Mouse (Mus musculus) myocyte (in vitro differentiated cells): ENCODE measurements around the gene Phb. TPM values are rescaled to one million over a fixed set of nuclear protein-coding genes. Genes with fewer than 3 reads are reported as not detected.

ENCODE experiments used
- H3K27me3 ChIP-seq: one replicate; pipeline ENCODE4 v1.6.1; 2011; ENCODE audit not compliant: control insufficient read depth, insufficient read depth, insufficient read length
- H3K36me3 ChIP-seq: one replicate; pipeline ENCODE4 v1.6.1; 2011; ENCODE audit not compliant: control insufficient read depth, insufficient read depth
- H3K4me2 ChIP-seq: one replicate; pipeline ENCODE4 v1.6.1; 2011; ENCODE audit warnings: low read depth, control low read depth
- H3K4me3 ChIP-seq: one replicate; pipeline ENCODE4 v1.5.1; 2011; ENCODE audit warnings: mild to moderate bottlenecking, control low read depth, moderate library complexity
- H3K79me2 ChIP-seq: one replicate; pipeline ENCODE4 v1.6.1; 2011; ENCODE audit not compliant: control insufficient read depth, insufficient read depth
- H3ac ChIP-seq: one replicate; pipeline ENCODE4 v1.6.1; 2011; ENCODE audit not compliant: control insufficient read depth, insufficient read length
- CEBPB ChIP-seq: IDR thresholded peaks from 2 replicates; pipeline ENCODE4 v1.6.1; 2011; ENCODE audit warnings: mild to moderate bottlenecking, moderate library complexity; ENCODE audit not compliant: poor library complexity, insufficient read depth, severe bottlenecking
- E2F4 ChIP-seq: IDR thresholded peaks from one replicate; pipeline ENCODE4 v1.6.1; 2011; ENCODE audit warnings: mild to moderate bottlenecking, control low read depth, moderate library complexity; ENCODE audit not compliant: insufficient read depth
- MAX ChIP-seq: IDR thresholded peaks from one replicate; pipeline ENCODE4 v1.6.1; 2011; ENCODE audit warnings: low read depth, mild to moderate bottlenecking, control low read depth
- MYOD1 ChIP-seq, 3 experiments: IDR thresholded peaks; one replicate each; pipeline ENCODE4 v1.6.1; 2011; ENCODE audit warnings: control low read depth in 2 of 3, low read depth in 2 of 3, mild to moderate bottlenecking in 2 of 3, moderate library complexity in 1 of 3; ENCODE audit not compliant: insufficient read length in 2 of 3, control insufficient read depth in 1 of 3
- MYOG ChIP-seq, 3 experiments: IDR thresholded peaks; one replicate each; pipeline ENCODE4 v1.6.1; 2011; ENCODE audit warnings: control low read depth in 2 of 3, low read depth in 2 of 3, mild to moderate bottlenecking in 2 of 3; ENCODE audit not compliant: insufficient read length in 2 of 3, control insufficient read depth in 1 of 3, insufficient read depth in 1 of 3
- POLR2A ChIP-seq: IDR thresholded peaks from one replicate; pipeline ENCODE4 v1.6.1; 2011; ENCODE audit warnings: low read depth, mild to moderate bottlenecking, control low read depth, moderate library complexity; ENCODE audit not compliant: insufficient read length
- POLR2AphosphoS2 ChIP-seq: IDR thresholded peaks from one replicate; pipeline ENCODE4 v1.6.1; 2011; ENCODE audit warnings: low read depth, control low read depth; ENCODE audit not compliant: insufficient read length
- REST ChIP-seq: IDR thresholded peaks from one replicate; pipeline ENCODE4 v1.6.1; 2011; ENCODE audit warnings: mild to moderate bottlenecking, control low read depth, moderate library complexity; ENCODE audit not compliant: insufficient read depth, insufficient read length
- SRF ChIP-seq: IDR thresholded peaks from one replicate; pipeline ENCODE4 v1.6.1; 2011; ENCODE audit warnings: low read depth; ENCODE audit not compliant: control insufficient read depth, insufficient read length
- TCF12 ChIP-seq: IDR thresholded peaks from one replicate; pipeline ENCODE4 v1.6.1; 2011; ENCODE audit warnings: mild to moderate bottlenecking, control low read depth; ENCODE audit not compliant: poor library complexity, insufficient read depth, severe bottlenecking
- TCF3 ChIP-seq: IDR thresholded peaks from one replicate; pipeline ENCODE4 v1.6.1; 2011; ENCODE audit warnings: low read depth, control low read depth; ENCODE audit not compliant: insufficient read length
- USF1 ChIP-seq: IDR thresholded peaks from one replicate; pipeline ENCODE4 v1.6.1; 2011; ENCODE audit warnings: low read depth, mild to moderate bottlenecking, control low read depth, moderate library complexity
- polyA plus RNA-seq: library from polyadenylated mRNA; unstranded; fragments of >200 nt; fragmentation: generic; extraction: Trizol; gene quantifications from one replicate; pipeline ENCODE4 v1.2.1, GENCODE M21; 2012; ENCODE audit warnings: missing spikeins

The Phb gene
- polyA plus RNA-seq, 1 experiment = 343 TPM

DNA sequence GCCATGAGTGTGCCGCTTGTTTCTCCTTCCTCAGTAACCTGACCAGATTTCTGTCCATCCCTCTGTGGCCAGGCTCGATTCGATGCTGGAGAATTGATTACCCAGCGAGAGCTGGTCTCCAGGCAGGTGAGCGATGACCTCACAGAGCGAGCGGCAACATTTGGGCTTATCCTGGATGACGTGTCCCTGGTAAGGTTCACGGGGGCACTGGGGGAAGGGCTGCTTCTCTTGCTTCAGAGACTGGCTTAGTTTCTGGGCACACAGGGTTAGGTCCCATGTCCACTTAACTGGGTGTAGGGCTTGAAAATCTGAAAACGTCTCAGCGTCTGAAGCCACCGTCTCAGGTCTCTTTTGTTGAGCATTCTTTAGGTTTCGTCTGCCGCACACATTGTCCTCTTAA is 8.7 kb downstream of the Phb start:
- Histone ChIP-seq H3K27me3 (no peaks in the 10 kb centered on the region), H3K4me3 (no peak overlapping the region), H3K4me2 (no peak overlapping the region), H3ac (no peak overlapping the region), H3K79me2 (no peaks in the 10 kb centered on the region), H3K36me3 (peaks cover 12% of the 10 kb centered on the region)
- TF ChIP-seq CEBPB (no peak), MYOD1 (IDR thresholded peaks at IDR 0.05; ENCODE audit: control insufficient read depth in 1 of 3, insufficient read length in 2 of 3, low read depth in 2 of 3) (no peak), E2F4 (no peak), POLR2A (no peak), USF1 (no peak), MYOG (IDR thresholded peaks at IDR 0.05; ENCODE audit: control insufficient read depth in 1 of 3, insufficient read depth in 1 of 3, insufficient read length in 2 of 3, low read depth in 2 of 3) (no peak), REST (no peak), SRF (no peak), TCF3 (no peak), POLR2AphosphoS2 (no peak), TCF12 (no peak)

DNA sequence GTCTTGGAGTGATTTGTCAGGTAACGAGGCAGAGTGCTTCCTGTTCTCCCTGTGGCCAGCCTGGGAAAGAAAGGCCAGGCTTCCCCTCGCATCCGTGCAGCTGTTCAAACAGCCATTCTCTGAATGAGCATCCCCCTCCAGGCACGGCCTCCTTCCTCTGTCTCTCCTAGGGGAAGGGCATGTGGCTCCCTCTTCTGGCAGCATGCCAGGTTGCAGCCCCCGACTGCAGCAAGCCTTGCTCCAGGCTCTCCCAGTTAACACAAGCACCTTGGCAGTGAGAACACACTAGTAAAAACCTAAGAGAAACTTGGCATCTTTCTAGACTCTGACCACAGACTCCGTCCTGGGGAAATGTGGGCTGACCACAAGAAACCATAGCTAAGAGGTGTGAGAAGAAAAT is 9.6 kb downstream of the Phb start:
- H3K79me2 ChIP-seq = no peaks in the 10 kb centered on the region
- H3K36me3 ChIP-seq = peaks cover 13% of the 10 kb centered on the region
- TF ChIP-seq USF1 (no peak), MYOD1 (IDR thresholded peaks at IDR 0.05; ENCODE audit: control insufficient read depth in 1 of 3, insufficient read length in 2 of 3, low read depth in 2 of 3) (peak in 1 of 3 experiments; percentile 20), REST (no peak), MYOG (IDR thresholded peaks at IDR 0.05; ENCODE audit: control insufficient read depth in 1 of 3, insufficient read depth in 1 of 3, insufficient read length in 2 of 3, low read depth in 2 of 3) (peak in 1 of 3 experiments; percentile 6), TCF3 (no peak), TCF12 (no peak), POLR2A (no peak), CEBPB (no peak), E2F4 (no peak)

DNA sequence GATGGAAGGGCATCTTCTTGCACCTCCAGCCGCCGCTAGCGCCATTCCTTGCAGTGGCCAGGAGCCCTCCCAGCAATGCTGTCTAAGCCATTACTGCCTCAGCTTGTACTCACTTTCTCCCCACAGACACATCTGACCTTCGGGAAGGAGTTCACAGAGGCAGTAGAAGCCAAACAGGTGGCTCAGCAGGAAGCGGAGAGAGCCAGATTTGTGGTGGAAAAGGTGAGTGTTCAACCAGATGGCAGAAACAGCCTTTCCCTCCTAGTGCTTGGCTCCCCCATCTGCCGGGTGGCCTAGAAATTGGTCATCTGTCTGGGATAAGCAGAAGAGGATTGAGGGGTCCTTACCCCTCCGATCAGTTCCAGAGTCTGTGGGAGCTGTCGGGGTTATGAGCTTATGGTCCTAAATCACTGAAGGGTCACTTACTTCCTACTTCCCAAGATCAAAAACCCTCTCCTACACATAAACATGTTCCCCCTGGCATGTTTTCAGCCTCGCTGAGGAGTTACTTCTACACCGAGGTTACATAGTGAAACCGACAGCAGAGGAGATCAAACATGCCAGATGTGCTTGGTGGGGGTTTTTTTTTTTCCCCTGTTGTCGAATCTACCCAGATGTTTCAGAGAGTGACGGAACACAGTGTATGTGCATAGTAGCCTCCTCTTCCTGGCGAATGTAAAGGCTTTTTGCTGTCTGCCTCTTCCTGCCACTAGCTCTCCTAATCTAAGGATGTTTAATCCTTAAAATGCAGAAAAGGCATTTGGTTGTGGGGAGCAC is 11.4 kb downstream of the Phb start:
- Histone ChIP-seq H3K79me2 (no peaks in the 10 kb centered on the region), H3K36me3 (peaks cover 13% of the 10 kb centered on the region), H3ac (no peak overlapping the region), H3K4me3 (no peak overlapping the region), H3K27me3 (no peaks in the 10 kb centered on the region), H3K4me2 (no peak overlapping the region)
- TF ChIP-seq TCF12 = no peak
- TF ChIP-seq E2F4 = no peak
- no peak for TF ChIP-seq MYOD1 (IDR thresholded peaks at IDR 0.05; ENCODE audit: control insufficient read depth in 1 of 3, insufficient read length in 2 of 3, low read depth in 2 of 3)
- TF ChIP-seq MAX = no peak
- no peak for TF ChIP-seq CEBPB
- TF ChIP-seq SRF = no peak
- TF ChIP-seq TCF3 = no peak
- no peak for TF ChIP-seq USF1
- no peak for TF ChIP-seq POLR2AphosphoS2
- TF ChIP-seq POLR2A = no peak

More for the DNA sequence above, 9.6 kb downstream of the Phb start:
- Histone ChIP-seq H3K4me3 (no peak overlapping the region), H3ac (no peak overlapping the region), H3K27me3 (no peaks in the 10 kb centered on the region), H3K4me2 (no peak overlapping the region)

DNA sequence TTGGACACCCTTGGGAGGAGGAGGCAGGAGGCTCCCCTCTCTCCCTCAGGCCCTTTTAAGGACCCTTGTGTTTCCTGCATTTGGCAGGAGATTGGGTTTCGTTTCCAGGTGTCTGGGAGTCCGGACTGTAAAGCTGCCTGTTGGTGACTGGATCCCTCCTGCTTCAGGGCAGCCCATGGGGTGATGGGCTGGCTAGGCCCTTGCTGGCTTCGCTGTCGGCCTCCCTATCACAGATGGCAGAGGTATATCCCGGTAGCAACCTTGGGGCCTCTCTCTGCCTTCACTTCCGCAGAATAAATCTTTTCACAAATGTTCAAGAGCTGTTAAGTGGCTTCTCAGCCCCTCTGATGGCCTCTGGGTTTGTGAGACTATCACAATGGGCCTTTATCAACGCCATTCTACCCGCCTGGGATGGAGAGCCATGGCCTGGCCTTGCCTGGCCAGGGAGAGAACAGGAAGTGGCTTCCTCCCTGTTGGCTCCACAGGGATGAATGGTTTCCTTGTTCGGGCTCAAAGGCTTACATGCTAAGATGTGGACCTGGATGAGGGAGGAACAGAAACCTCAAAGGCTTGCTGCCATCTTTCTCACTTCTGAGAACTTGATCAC is 15.3 kb downstream of the Phb start:
- H3K36me3 ChIP-seq = peaks cover 8% of the 10 kb centered on the region
- H3K79me2 ChIP-seq = no peaks in the 10 kb centered on the region
- H3ac ChIP-seq = no peak overlapping the region
- TF ChIP-seq MAX = no peak
- no peak for TF ChIP-seq POLR2A
- H3K27me3 ChIP-seq = no peaks in the 10 kb centered on the region
- H3K4me3 ChIP-seq = no peak overlapping the region
- H3K4me2 ChIP-seq = no peak overlapping the region

DNA sequence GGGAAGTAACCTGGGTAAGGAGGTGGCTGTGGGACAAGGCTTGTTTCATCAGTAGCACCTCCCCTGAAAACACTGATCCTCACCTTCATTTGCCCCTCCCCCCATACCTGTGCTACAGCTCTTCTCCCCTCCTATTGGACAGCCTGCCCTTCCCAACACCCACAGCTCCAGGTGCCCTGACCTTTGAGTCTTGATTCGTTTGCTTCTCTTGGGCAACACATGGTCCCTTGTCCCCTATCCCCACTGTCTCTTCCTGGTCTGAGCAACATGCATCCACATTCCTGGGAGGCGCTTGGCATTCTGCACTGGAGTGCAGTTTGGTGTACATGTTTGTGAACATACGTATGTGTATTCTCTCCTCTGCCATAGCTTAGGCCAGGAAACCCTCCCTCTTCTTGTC is 16.2 kb downstream of the Phb start:
- TF ChIP-seq REST (no peak), E2F4 (no peak), TCF3 (no peak), POLR2A (no peak), MYOD1 (IDR thresholded peaks at IDR 0.05; ENCODE audit: control insufficient read depth in 1 of 3, insufficient read length in 2 of 3, low read depth in 2 of 3) (no peak), MAX (no peak), MYOG (IDR thresholded peaks at IDR 0.05; ENCODE audit: control insufficient read depth in 1 of 3, insufficient read depth in 1 of 3, insufficient read length in 2 of 3, low read depth in 2 of 3) (no peak), POLR2AphosphoS2 (no peak), SRF (no peak), TCF12 (no peak), CEBPB (no peak), USF1 (no peak)
- no peak overlapping the region for H3ac ChIP-seq
- no peaks in the 10 kb centered on the region for H3K27me3 ChIP-seq
- no peaks in the 10 kb centered on the region for H3K79me2 ChIP-seq
- no peak overlapping the region for H3K4me2 ChIP-seq
- peaks cover 8% of the 10 kb centered on the region for H3K36me3 ChIP-seq
- no peak overlapping the region for H3K4me3 ChIP-seq
